Mouse (Mus musculus): ENCODE data around the gene Plcb4. TPM values are rescaled to one million over a fixed set of nuclear protein-coding genes. Genes with fewer than 3 reads are reported as not detected.
A peak's percentile ranks its signal among the peaks of the same experiment; 100 is the strongest.

Gene Plcb4
- polyA plus RNA-seq, 1 experiment from 2014 or later = 16.7 TPM

GRCm38 (mm10) chr2:135866421-135866820 lies 207.6 kb downstream of the Plcb4 start:
- H3K4me3 ChIP-seq (ENCODE audit: low read depth, low read length) = no peak overlapping the region
- H3K4me2 ChIP-seq (ENCODE audit: low read depth) = no peak overlapping the region
- H3K27me3 ChIP-seq (ENCODE audit: control insufficient read depth, insufficient read depth, low read length) = no peaks in the 10 kb centered on the region
- H3K27ac ChIP-seq (ENCODE audit: low read depth, low read length) = no peak overlapping the region
- no peaks in the 10 kb centered on the region for H3K4me1 ChIP-seq (ENCODE audit: control insufficient read depth, insufficient read depth, low read length)
- no peaks in the 10 kb centered on the region for H3K36me3 ChIP-seq (ENCODE audit: control insufficient read depth, insufficient read depth, low read length)
- DNase-seq (ENCODE audit: low spot score) (peak; percentile 24), ATAC-seq (ENCODE audit: insufficient read depth, low FRiP score, low TSS enrichment) (no peak)
- no peak overlapping the region for H3K9ac ChIP-seq (ENCODE audit: low read length)
- whole genome bisulfite sequencing = 43% methylated on average over 9 of the region's 9 CpGs
- no peaks in the 10 kb centered on the region for H3K9me3 ChIP-seq (ENCODE audit: control insufficient read depth, low read length)

- no peaks in the 10 kb centered on the region for H3K27me3 ChIP-seq (ENCODE audit: control insufficient read depth, insufficient read depth, low read length)
- no peak for ATAC-seq (ENCODE audit: insufficient read depth, low FRiP score, low TSS enrichment)
- no peak overlapping the region for H3K4me2 ChIP-seq (ENCODE audit: low read depth)
- H3K27ac ChIP-seq (ENCODE audit: low read depth, low read length) = no peak overlapping the region
- no peak overlapping the region for H3K4me3 ChIP-seq (ENCODE audit: low read depth, low read length)
- H3K4me1 ChIP-seq (ENCODE audit: control insufficient read depth, insufficient read depth, low read length) = no peaks in the 10 kb centered on the region
- no peaks in the 10 kb centered on the region for H3K36me3 ChIP-seq (ENCODE audit: control insufficient read depth, insufficient read depth, low read length)
- no peak overlapping the region for H3K9ac ChIP-seq (ENCODE audit: low read length)
- no peak for DNase-seq (ENCODE audit: low spot score)
- 55% methylated on average over 4 of the region's 4 CpGs for WGBS
- H3K9me3 ChIP-seq (ENCODE audit: control insufficient read depth, low read length) = no peaks in the 10 kb centered on the region
Observed at GRCm38 (mm10) chr2:135866838-135867237, 208.0 kb downstream of the Plcb4 start.

- no peak overlapping the region for H3K4me2 ChIP-seq (ENCODE audit: low read depth)
- no peaks in the 10 kb centered on the region for H3K27me3 ChIP-seq (ENCODE audit: control insufficient read depth, insufficient read depth, low read length)
- H3K4me1 ChIP-seq (ENCODE audit: control insufficient read depth, insufficient read depth, low read length) = no peaks in the 10 kb centered on the region
- H3K4me3 ChIP-seq (ENCODE audit: low read depth, low read length) = no peak overlapping the region
- 93% methylated on average over 7 of the region's 7 CpGs for WGBS
- no peak overlapping the region for H3K9ac ChIP-seq (ENCODE audit: low read length)
- H3K36me3 ChIP-seq (ENCODE audit: control insufficient read depth, insufficient read depth, low read length) = no peaks in the 10 kb centered on the region
- no peak overlapping the region for H3K27ac ChIP-seq (ENCODE audit: low read depth, low read length)
- ATAC-seq (ENCODE audit: insufficient read depth, low FRiP score, low TSS enrichment) = no peak
- no peak for DNase-seq (ENCODE audit: low spot score)
- no peaks in the 10 kb centered on the region for H3K9me3 ChIP-seq (ENCODE audit: control insufficient read depth, low read length)
Observed at GRCm38 (mm10) chr2:135869637-135870036, 210.8 kb downstream of the Plcb4 start.

DNA sequence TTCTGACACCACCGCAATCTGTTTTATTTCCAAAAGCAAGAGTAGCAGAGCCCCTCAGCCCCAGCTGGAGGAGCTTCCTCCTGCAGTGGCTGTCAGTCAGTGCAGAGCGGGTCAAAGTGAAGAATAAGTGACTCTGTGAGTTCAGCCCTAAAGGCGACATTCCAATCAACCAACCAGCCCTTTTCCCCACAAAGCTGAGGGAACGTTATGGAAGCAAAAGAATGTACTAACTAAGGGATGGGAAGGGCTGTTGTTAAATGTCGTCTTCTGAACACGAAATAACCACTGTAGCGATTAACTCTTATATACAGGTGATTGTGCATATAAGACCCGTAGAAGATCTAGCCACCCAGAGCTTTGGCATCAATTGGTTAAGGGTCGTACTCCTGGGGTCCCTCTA lies 214.3 kb downstream of the Plcb4 start:
- 89% methylated on average over 9 of the region's 9 CpGs for WGBS
- DNase-seq (ENCODE audit: low spot score) = no peak

GRCm38 (mm10) chr2:135873761-135874160 lies 214.9 kb downstream of the Plcb4 start:
- DNase-seq (ENCODE audit: low spot score) = no peak
- 86% methylated on average over 2 of the region's 2 CpGs for WGBS

More for the DNA sequence above, 214.3 kb downstream of the Plcb4 start:
- H3K9me3 ChIP-seq (ENCODE audit: control insufficient read depth, low read length) = no peaks in the 10 kb centered on the region
- no peaks in the 10 kb centered on the region for H3K27me3 ChIP-seq (ENCODE audit: control insufficient read depth, insufficient read depth, low read length)
- H3K4me3 ChIP-seq (ENCODE audit: low read depth, low read length) = no peak overlapping the region
- no peak overlapping the region for H3K4me2 ChIP-seq (ENCODE audit: low read depth)
- H3K4me1 ChIP-seq (ENCODE audit: control insufficient read depth, insufficient read depth, low read length) = no peaks in the 10 kb centered on the region
- H3K36me3 ChIP-seq (ENCODE audit: control insufficient read depth, insufficient read depth, low read length) = no peaks in the 10 kb centered on the region
- no peak overlapping the region for H3K9ac ChIP-seq (ENCODE audit: low read length)
- no peak overlapping the region for H3K27ac ChIP-seq (ENCODE audit: low read depth, low read length)
- no peak for ATAC-seq (ENCODE audit: insufficient read depth, low FRiP score, low TSS enrichment)

DNA sequence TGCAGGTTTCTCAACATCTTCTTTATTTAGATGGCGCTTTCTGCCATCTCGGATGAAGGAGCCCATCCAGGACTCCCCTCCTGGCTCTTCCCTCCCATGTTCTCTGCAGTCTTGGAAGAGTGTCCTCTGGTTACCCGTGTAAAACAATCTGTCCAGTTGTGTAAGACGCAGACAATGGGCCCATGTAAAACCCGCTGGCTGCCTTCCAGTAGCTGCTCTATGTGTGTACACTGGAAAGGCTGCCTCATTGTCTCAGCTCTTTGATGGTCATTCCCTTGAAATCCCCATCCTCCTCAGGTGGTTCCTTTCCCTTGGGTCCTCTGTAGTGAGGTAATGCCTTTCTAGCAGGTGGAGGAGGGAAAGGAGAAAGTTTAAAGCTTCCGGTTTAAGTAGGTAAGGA lies 216.7 kb downstream of the Plcb4 start:
- no peaks in the 10 kb centered on the region for H3K36me3 ChIP-seq (ENCODE audit: control insufficient read depth, insufficient read depth, low read length)
- DNase-seq (ENCODE audit: low spot score) (no peak), ATAC-seq (ENCODE audit: insufficient read depth, low FRiP score, low TSS enrichment) (no peak)
- no peak overlapping the region for H3K4me3 ChIP-seq (ENCODE audit: low read depth, low read length)
- no peaks in the 10 kb centered on the region for H3K27me3 ChIP-seq (ENCODE audit: control insufficient read depth, insufficient read depth, low read length)
- H3K4me1 ChIP-seq (ENCODE audit: control insufficient read depth, insufficient read depth, low read length) = no peaks in the 10 kb centered on the region
- no peak overlapping the region for H3K27ac ChIP-seq (ENCODE audit: low read depth, low read length)
- H3K9ac ChIP-seq (ENCODE audit: low read length) = no peak overlapping the region
- H3K4me2 ChIP-seq (ENCODE audit: low read depth) = no peak overlapping the region
- no peaks in the 10 kb centered on the region for H3K9me3 ChIP-seq (ENCODE audit: control insufficient read depth, low read length)
- 93% methylated on average over 6 of the region's 6 CpGs for WGBS

More at GRCm38 (mm10) chr2:135873761-135874160, 214.9 kb downstream of the Plcb4 start:
- Histone ChIP-seq H3K4me2 (ENCODE audit: low read depth) (no peak overlapping the region), H3K4me3 (ENCODE audit: low read depth, low read length) (no peak overlapping the region), H3K4me1 (ENCODE audit: control insufficient read depth, insufficient read depth, low read length) (no peaks in the 10 kb centered on the region), H3K9ac (ENCODE audit: low read length) (no peak overlapping the region), H3K27ac (ENCODE audit: low read depth, low read length) (no peak overlapping the region), H3K9me3 (ENCODE audit: control insufficient read depth, low read length) (no peaks in the 10 kb centered on the region), H3K27me3 (ENCODE audit: control insufficient read depth, insufficient read depth, low read length) (no peaks in the 10 kb centered on the region), H3K36me3 (ENCODE audit: control insufficient read depth, insufficient read depth, low read length) (no peaks in the 10 kb centered on the region)
- no peak for ATAC-seq (ENCODE audit: insufficient read depth, low FRiP score, low TSS enrichment)

- Histone ChIP-seq H3K9ac (ENCODE audit: low read length) (no peak overlapping the region), H3K4me1 (ENCODE audit: control insufficient read depth, insufficient read depth, low read length) (no peaks in the 10 kb centered on the region), H3K27ac (ENCODE audit: low read depth, low read length) (no peak overlapping the region), H3K4me3 (ENCODE audit: low read depth, low read length) (no peak overlapping the region), H3K9me3 (ENCODE audit: control insufficient read depth, low read length) (no peaks in the 10 kb centered on the region), H3K36me3 (ENCODE audit: control insufficient read depth, insufficient read depth, low read length) (no peaks in the 10 kb centered on the region), H3K4me2 (ENCODE audit: low read depth) (no peak overlapping the region), H3K27me3 (ENCODE audit: control insufficient read depth, insufficient read depth, low read length) (no peaks in the 10 kb centered on the region)
- DNase-seq (ENCODE audit: low spot score) (no peak), ATAC-seq (ENCODE audit: insufficient read depth, low FRiP score, low TSS enrichment) (no peak)
- 89% methylated on average over 7 of the region's 7 CpGs for WGBS
Observed at GRCm38 (mm10) chr2:135879356-135879755, 220.5 kb downstream of the Plcb4 start.

- Histone ChIP-seq H3K4me1 (ENCODE audit: control insufficient read depth, insufficient read depth, low read length) (no peaks in the 10 kb centered on the region), H3K9ac (ENCODE audit: low read length) (no peak overlapping the region), H3K36me3 (ENCODE audit: control insufficient read depth, insufficient read depth, low read length) (no peaks in the 10 kb centered on the region), H3K4me2 (ENCODE audit: low read depth) (no peak overlapping the region), H3K27me3 (ENCODE audit: control insufficient read depth, insufficient read depth, low read length) (no peaks in the 10 kb centered on the region), H3K4me3 (ENCODE audit: low read depth, low read length) (no peak overlapping the region), H3K9me3 (ENCODE audit: control insufficient read depth, low read length) (no peaks in the 10 kb centered on the region), H3K27ac (ENCODE audit: low read depth, low read length) (no peak overlapping the region)
- DNase-seq (ENCODE audit: low spot score) (no peak), ATAC-seq (ENCODE audit: insufficient read depth, low FRiP score, low TSS enrichment) (no peak)
- 67% methylated on average over 6 of the region's 6 CpGs for WGBS
Observed at GRCm38 (mm10) chr2:135880269-135880760, 221.5 kb downstream of the Plcb4 start.

- Histone ChIP-seq H3K36me3 (ENCODE audit: control insufficient read depth, insufficient read depth, low read length) (no peaks in the 10 kb centered on the region), H3K27ac (ENCODE audit: low read depth, low read length) (no peak overlapping the region), H3K27me3 (ENCODE audit: control insufficient read depth, insufficient read depth, low read length) (no peaks in the 10 kb centered on the region), H3K4me1 (ENCODE audit: control insufficient read depth, insufficient read depth, low read length) (no peaks in the 10 kb centered on the region), H3K4me2 (ENCODE audit: low read depth) (no peak overlapping the region), H3K9ac (ENCODE audit: low read length) (no peak overlapping the region), H3K4me3 (ENCODE audit: low read depth, low read length) (no peak overlapping the region), H3K9me3 (ENCODE audit: control insufficient read depth, low read length) (no peaks in the 10 kb centered on the region)
- ATAC-seq (ENCODE audit: insufficient read depth, low FRiP score, low TSS enrichment) (no peak), DNase-seq (ENCODE audit: low spot score) (no peak)
- 76% methylated on average over 4 of the region's 4 CpGs for whole genome bisulfite sequencing
Observed at GRCm38 (mm10) chr2:135883359-135883758, 224.5 kb downstream of the Plcb4 start.

All from neural tube, embryonic 11.5 days (tissue).